Mouse (Mus musculus): ENCODE results near the gene Limk1. TPM values are rescaled to one million over a fixed set of nuclear protein-coding genes. Genes with fewer than 3 reads are reported as not detected.
A peak's percentile ranks its signal among the peaks of the same experiment; 100 is the strongest.

Gene Limk1
- polyA plus RNA-seq, 1 experiment from 2014 or later = 5.3 TPM

DNA sequence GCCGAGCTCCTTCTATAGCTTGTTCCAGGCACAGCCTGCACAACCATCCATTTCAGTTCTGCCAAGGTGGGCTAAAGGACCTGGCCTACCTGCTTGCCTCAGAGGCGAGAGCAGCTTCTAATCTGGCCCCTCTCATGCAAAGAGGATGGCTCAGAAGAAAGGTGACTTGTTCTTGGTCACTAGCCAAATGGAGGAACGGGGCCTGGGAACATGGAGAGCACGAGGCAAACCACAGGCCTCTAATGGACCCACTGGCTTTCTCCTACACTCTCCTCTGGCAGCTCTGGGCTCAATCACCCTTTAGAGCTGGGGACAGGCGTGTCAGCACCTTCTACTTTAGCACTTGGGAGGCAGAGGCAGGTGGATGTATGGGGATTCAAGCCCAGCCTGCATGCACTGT is 13.4 kb downstream of the Limk1 start:
- Histone ChIP-seq H3K9me3 (ENCODE audit: control insufficient read depth, low read length) (no peaks in the 10 kb centered on the region), H3K27ac (ENCODE audit: low read depth) (no peak overlapping the region), H3K36me3 (ENCODE audit: control insufficient read depth, insufficient read depth, low read length) (0 out of 2 replicates have a peak, but pooled peaks cover 6% of the 10 kb centered on the region), H3K4me2 (ENCODE audit: low read length) (no peak overlapping the region), H3K27me3 (replicated peaks; ENCODE audit: control insufficient read depth, insufficient read depth, low read length) (no peaks in the 10 kb centered on the region), H3K9ac (ENCODE audit: low read length) (no peak overlapping the region), H3K4me1 (replicated peaks; ENCODE audit: control insufficient read depth, insufficient read depth, low read length) (peaks cover 30% of the 10 kb centered on the region), H3K4me3 (ENCODE audit: low read depth, low read length) (no peak overlapping the region)
- DNase-seq (ENCODE audit: low spot score) (no peak), ATAC-seq (replicated peaks; ENCODE audit: low FRiP score, low TSS enrichment, low read depth) (no peak)
- 70% methylated on average over 5 of the region's 5 CpGs for WGBS

DNA sequence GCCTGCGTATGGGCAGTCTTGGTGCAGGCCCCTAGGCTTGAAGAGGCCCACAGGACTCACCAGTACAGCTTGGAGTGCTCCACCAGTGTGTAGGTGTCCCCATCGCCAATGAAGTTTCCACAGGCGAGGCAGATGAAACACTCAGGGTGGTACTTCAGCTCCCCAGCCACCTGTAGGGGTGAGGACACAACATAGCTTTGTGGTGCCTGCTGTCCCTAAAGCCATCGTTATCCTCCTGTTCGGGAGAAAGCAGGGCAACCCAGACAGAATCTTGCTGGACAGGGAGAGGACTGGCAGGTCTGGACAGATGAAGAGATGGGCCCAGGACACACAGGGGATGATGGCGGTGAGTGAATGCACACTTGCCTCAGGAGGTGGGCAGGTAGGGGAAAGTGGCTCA is 15.8 kb downstream of the Limk1 start:
- Histone ChIP-seq H3K4me3 (ENCODE audit: low read depth, low read length) (no peak overlapping the region), H3K4me1 (replicated peaks; ENCODE audit: control insufficient read depth, insufficient read depth, low read length) (peaks cover 23% of the 10 kb centered on the region), H3K9ac (ENCODE audit: low read length) (no peak overlapping the region), H3K4me2 (ENCODE audit: low read length) (no peak overlapping the region), H3K27me3 (replicated peaks; ENCODE audit: control insufficient read depth, insufficient read depth, low read length) (no peaks in the 10 kb centered on the region), H3K36me3 (ENCODE audit: control insufficient read depth, insufficient read depth, low read length) (peaks cover 17% of the 10 kb centered on the region; the same call in 1 of the 2 replicates), H3K27ac (ENCODE audit: low read depth) (no peak overlapping the region), H3K9me3 (ENCODE audit: control insufficient read depth, low read length) (no peaks in the 10 kb centered on the region)
- 93% methylated on average over 6 of the region's 6 CpGs for WGBS
- DNase-seq (ENCODE audit: low spot score) = no peak
- no peak for ATAC-seq (replicated peaks; ENCODE audit: low FRiP score, low TSS enrichment, low read depth)

DNA sequence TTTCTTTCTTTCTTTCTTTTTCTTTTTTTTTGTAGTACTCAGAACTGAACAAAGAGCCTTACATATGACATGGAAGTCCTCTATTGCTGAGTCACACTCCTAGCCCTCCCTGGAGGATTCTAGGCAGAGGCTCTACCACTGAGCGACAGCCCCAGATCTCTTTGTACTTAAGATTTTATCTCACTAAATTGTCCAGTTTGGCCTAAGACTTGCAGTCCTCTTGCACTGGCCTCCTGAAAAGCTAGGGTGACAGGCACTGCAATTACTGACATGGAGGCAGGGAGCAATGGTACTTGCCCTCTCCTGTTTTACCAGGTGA is 16.2 kb downstream of the Limk1 start:
- no peak for DNase-seq (ENCODE audit: low spot score)
- Histone ChIP-seq H3K36me3 (ENCODE audit: control insufficient read depth, insufficient read depth, low read length) (peaks cover 21% of the 10 kb centered on the region; the same call in 1 of the 2 replicates), H3K27ac (ENCODE audit: low read depth) (no peak overlapping the region), H3K9ac (ENCODE audit: low read length) (no peak overlapping the region), H3K4me2 (ENCODE audit: low read length) (no peak overlapping the region), H3K4me1 (replicated peaks; ENCODE audit: control insufficient read depth, insufficient read depth, low read length) (peaks cover 19% of the 10 kb centered on the region), H3K4me3 (ENCODE audit: low read depth, low read length) (no peak overlapping the region), H3K9me3 (ENCODE audit: control insufficient read depth, low read length) (no peaks in the 10 kb centered on the region), H3K27me3 (replicated peaks; ENCODE audit: control insufficient read depth, insufficient read depth, low read length) (no peaks in the 10 kb centered on the region)
- WGBS = 81% methylated on average over 1 of the region's 1 CpGs
- no peak for ATAC-seq (replicated peaks; ENCODE audit: low FRiP score, low TSS enrichment, low read depth)

DNA sequence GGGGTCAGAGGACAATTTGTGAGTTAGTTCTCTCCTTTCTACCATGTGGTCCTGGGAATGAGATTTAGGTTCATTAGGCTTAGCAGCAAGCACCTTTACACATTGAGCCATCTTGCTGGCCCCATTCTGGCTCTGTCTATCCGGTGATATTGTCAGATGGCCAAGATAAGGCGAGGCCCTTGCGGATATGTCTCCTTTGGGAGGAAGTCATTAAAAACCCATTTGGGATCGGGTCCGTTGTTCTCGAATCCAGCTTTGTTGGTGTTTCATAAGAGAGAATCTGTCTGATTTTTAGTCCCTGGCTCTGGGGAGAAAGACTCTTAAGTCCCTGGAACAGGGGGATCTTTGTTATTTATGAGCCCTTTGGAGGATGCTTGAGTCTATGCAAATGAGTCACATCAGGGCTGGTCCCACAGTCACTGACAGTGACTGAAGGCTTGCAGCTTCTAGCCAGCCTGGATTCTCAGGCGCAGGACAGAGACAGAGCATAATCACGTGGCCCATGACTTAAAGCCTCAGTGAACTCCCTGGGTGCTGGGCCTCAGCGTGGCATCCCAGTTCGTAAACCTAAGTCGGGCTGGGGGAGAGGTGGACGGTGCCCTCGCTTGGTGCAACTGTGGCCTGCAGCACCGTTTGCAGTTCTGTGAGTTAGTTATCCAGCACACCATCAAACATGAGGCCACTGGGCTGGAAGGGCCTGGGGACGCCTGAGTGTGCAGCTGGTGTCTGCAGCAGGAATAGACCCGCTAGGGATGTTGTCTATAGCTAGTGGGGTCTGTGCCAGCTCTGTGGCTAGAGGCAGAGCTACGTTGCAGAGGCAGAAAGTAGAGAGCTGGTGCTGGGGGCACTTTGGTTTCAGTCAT is 16.8 kb downstream of the Limk1 start:
- WGBS = 73% methylated on average over 17 of the region's 17 CpGs
- H3K9me3 ChIP-seq (ENCODE audit: control insufficient read depth, low read length) = no peaks in the 10 kb centered on the region
- ATAC-seq (replicated peaks; ENCODE audit: low FRiP score, low TSS enrichment, low read depth) (no peak), DNase-seq (ENCODE audit: low spot score) (no peak)
- no peak overlapping the region for H3K27ac ChIP-seq (ENCODE audit: low read depth)
- peaks cover 13% of the 10 kb centered on the region for H3K4me1 ChIP-seq (replicated peaks; ENCODE audit: control insufficient read depth, insufficient read depth, low read length)
- H3K27me3 ChIP-seq (replicated peaks; ENCODE audit: control insufficient read depth, insufficient read depth, low read length) = no peaks in the 10 kb centered on the region
- no peak overlapping the region for H3K4me3 ChIP-seq (ENCODE audit: low read depth, low read length)
- no peak overlapping the region for H3K4me2 ChIP-seq (ENCODE audit: low read length)
- H3K9ac ChIP-seq (ENCODE audit: low read length) = no peak overlapping the region
- peaks cover 21% of the 10 kb centered on the region; the same call in 1 of the 2 replicates for H3K36me3 ChIP-seq (ENCODE audit: control insufficient read depth, insufficient read depth, low read length)

DNA sequence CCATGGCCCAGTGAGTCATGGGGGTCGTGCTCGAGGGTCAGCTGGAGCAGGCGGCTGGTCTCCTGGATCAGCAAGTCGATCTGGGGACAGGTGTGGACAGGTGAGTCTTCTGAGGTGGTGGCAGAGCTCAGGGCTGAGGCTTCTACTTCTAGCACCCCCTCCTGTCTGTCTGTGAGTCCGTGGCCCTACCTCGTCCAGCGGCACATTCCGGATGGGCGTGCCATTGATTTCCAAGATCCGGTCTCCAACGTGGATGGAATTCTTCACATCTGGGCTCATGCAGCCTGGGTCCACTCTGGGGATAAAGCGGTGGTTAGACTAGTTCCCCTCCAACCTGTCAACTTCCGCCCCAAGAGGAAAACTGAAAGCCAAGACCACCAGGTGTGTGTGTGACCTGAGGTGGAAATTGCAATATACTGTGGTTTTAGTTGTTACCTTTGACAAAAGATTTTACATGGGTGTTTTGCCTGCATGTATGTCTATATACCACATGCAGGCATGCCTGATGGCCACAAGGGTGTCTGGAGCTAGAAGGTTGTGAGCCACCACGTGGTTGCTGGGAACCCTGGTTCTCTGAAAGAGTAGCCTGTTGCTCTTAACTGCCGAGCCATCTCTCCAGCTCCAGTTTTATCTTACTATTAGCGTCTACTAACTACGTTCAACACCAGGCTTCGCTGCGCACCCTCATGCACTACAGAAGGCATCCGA is 19.2 kb downstream of the Limk1 start:
- Histone ChIP-seq H3K4me2 (ENCODE audit: low read length) (no peak overlapping the region), H3K9ac (ENCODE audit: low read length) (no peak overlapping the region), H3K27ac (ENCODE audit: low read depth) (no peak overlapping the region), H3K27me3 (replicated peaks; ENCODE audit: control insufficient read depth, insufficient read depth, low read length) (no peaks in the 10 kb centered on the region), H3K36me3 (ENCODE audit: control insufficient read depth, insufficient read depth, low read length) (peaks cover 31% of the 10 kb centered on the region), H3K9me3 (ENCODE audit: control insufficient read depth, low read length) (no peaks in the 10 kb centered on the region), H3K4me1 (replicated peaks; ENCODE audit: control insufficient read depth, insufficient read depth, low read length) (no peaks in the 10 kb centered on the region), H3K4me3 (ENCODE audit: low read depth, low read length) (no peak overlapping the region)
- ATAC-seq (replicated peaks; ENCODE audit: low FRiP score, low TSS enrichment, low read depth) = no peak
- DNase-seq (ENCODE audit: low spot score) = no peak
- 80% methylated on average over 20 of the region's 20 CpGs for WGBS

DNA sequence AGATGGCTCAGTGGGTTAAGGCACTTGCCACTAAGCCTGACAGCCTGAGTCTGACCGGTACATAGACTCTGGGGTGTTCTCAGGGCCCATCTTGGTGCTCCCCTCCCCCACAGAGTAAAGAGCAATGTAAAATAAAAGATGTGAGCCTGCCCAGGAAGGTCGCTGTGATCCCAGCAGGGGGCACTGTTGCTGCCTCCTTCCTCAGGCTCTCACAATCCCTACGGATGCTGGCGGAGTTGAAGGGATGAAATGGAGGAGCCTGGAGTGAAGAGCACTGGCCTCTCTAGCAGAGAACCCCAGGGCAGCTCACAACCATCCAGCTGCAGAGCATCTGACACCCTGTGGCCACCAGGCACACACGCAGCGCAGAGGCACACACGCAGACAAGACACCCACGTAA is 19.9 kb downstream of the Limk1 start:
- H3K27me3 ChIP-seq (replicated peaks; ENCODE audit: control insufficient read depth, insufficient read depth, low read length) = no peaks in the 10 kb centered on the region
- H3K9ac ChIP-seq (ENCODE audit: low read length) = no peak overlapping the region
- H3K36me3 ChIP-seq (ENCODE audit: control insufficient read depth, insufficient read depth, low read length) = peaks cover 38% of the 10 kb centered on the region
- no peak overlapping the region for H3K4me3 ChIP-seq (ENCODE audit: low read depth, low read length)
- WGBS = 40% methylated on average over 8 of the region's 8 CpGs
- H3K27ac ChIP-seq (ENCODE audit: low read depth) = no peak overlapping the region
- H3K4me2 ChIP-seq (ENCODE audit: low read length) = no peak overlapping the region
- no peak for DNase-seq (ENCODE audit: low spot score)
- no peaks in the 10 kb centered on the region for H3K9me3 ChIP-seq (ENCODE audit: control insufficient read depth, low read length)
- H3K4me1 ChIP-seq (replicated peaks; ENCODE audit: control insufficient read depth, insufficient read depth, low read length) = no peaks in the 10 kb centered on the region
- ATAC-seq (replicated peaks; ENCODE audit: low FRiP score, low TSS enrichment, low read depth) = 0 out of 2 replicates have a peak, but pooled peaks have one; percentile 25

DNA sequence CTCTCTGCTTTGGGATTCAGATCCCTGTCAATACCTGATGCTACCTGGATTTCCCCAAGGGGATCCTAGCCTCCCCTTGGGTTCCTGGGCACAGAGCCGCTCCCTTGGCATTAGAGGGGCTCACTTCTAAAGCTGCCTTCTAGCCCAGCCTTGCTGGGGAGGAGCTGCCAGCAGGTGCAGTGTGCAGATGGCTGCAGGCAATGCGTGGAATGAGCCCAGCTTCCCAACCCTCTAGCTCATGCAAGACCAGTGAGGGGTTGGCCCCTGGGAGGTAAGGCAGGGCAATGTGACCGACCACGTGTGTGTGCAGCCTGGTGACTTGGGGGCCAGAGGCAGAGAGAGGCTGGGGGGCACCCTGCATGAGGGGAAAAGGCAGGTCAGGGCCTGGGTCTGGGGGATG is 31.7 kb downstream of the Limk1 start:
- no peak for DNase-seq (ENCODE audit: low spot score)
- no peak overlapping the region for H3K27ac ChIP-seq (ENCODE audit: low read depth)
- H3K27me3 ChIP-seq (replicated peaks; ENCODE audit: control insufficient read depth, insufficient read depth, low read length) = no peaks in the 10 kb centered on the region
- no peak overlapping the region for H3K9ac ChIP-seq (ENCODE audit: low read length)
- no peak overlapping the region for H3K4me3 ChIP-seq (ENCODE audit: low read depth, low read length)
- H3K36me3 ChIP-seq (ENCODE audit: control insufficient read depth, insufficient read depth, low read length) = peaks cover 19% of the 10 kb centered on the region
- H3K4me2 ChIP-seq (ENCODE audit: low read length) = no peak overlapping the region
- WGBS = 82% methylated on average over 4 of the region's 4 CpGs
- no peak for ATAC-seq (replicated peaks; ENCODE audit: low FRiP score, low TSS enrichment, low read depth)
- no peaks in the 10 kb centered on the region for H3K4me1 ChIP-seq (replicated peaks; ENCODE audit: control insufficient read depth, insufficient read depth, low read length)
- H3K9me3 ChIP-seq (ENCODE audit: control insufficient read depth, low read length) = no peaks in the 10 kb centered on the region

DNA sequence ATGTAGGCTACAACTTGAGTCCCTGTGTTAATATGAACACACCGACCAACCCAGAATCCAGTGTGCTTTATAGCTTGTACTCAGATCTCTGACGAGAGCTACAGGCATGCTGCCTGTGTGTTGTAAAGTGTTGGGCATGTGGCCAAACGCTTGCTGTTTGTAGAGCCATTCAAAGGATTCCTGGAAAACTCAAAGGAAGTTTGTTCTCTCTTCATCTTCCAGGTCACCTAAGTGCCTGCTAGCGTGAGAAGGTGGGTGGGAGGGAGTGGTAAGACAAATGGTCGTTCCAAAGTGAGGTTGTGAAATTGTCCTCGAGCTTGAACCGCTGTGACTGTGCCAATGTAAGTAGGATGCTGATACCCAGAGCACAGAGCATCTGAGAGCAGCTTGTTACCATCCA is 36.4 kb downstream of the Limk1 start:
- H3K9ac ChIP-seq (ENCODE audit: low read length) = no peak overlapping the region
- H3K36me3 ChIP-seq (ENCODE audit: control insufficient read depth, insufficient read depth, low read length) = no peaks in the 10 kb centered on the region
- no peaks in the 10 kb centered on the region for H3K4me1 ChIP-seq (replicated peaks; ENCODE audit: control insufficient read depth, insufficient read depth, low read length)
- DNase-seq (ENCODE audit: low spot score) (no peak), ATAC-seq (replicated peaks; ENCODE audit: low FRiP score, low TSS enrichment, low read depth) (no peak)
- no peaks in the 10 kb centered on the region for H3K9me3 ChIP-seq (ENCODE audit: control insufficient read depth, low read length)
- H3K4me2 ChIP-seq (ENCODE audit: low read length) = no peak overlapping the region
- H3K4me3 ChIP-seq (ENCODE audit: low read depth, low read length) = no peak overlapping the region
- no peaks in the 10 kb centered on the region for H3K27me3 ChIP-seq (replicated peaks; ENCODE audit: control insufficient read depth, insufficient read depth, low read length)
- H3K27ac ChIP-seq (ENCODE audit: low read depth) = 0 out of 2 replicates have a peak overlapping the region, but pooled peaks have one; percentile 5
- 33% methylated on average over 7 of the region's 7 CpGs for WGBS

Data from intestine, embryonic 14.5 days (tissue).